15 mouse cellular contexts compared by ENCODE assay signal in the genomic region with DNA sequence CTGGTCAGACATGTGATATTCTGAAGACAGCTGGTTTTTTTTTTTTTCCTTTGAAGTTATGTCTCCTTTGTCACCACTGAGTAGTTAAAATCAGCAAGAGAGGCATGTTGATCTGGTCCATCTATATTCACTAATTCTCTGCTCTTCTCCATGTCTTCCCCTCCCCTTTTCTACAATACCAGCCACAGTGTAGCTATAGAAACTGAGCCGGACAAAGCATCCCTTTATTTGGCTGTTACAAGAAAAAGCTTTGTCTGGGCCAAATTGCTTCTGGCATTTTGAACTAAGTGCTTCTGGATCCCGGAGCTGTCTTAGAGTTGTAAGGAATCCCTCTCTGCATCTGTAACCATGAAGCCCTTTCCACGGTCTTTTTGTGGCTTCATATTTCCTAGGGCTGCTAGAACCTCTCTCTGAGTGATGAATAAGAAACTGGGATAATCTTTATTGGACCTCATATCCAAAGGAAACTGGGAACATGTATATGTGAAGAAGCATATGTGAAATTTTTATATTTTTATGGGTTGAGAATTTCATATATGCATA. TPM values are rescaled to one million over a fixed set of nuclear protein-coding genes. Genes with fewer than 3 reads are reported as not detected.
DNase-seq lines count a peak whose midpoint lies in the region; ATAC-seq and TF ChIP-seq lines count a peak whose summit lies in the region.
"Had no signal": no experiment of that assay in that cellular context is flagged by ENCODE, and none has a peak within 500 bp of the region (broad histone marks: within the 10 kb centered on the region; RNA-seq: fewer than 3 reads in every experiment).

No protein-coding gene starts in this region.

- peak; percentile 62 for ATAC-seq in embryonic facial prominence, embryonic 11.5 days (replicated peaks; ENCODE audit: insufficient number of reproducible peaks, low FRiP score, low TSS enrichment, low read depth)
- ATAC-seq in hindbrain, embryonic 13.5 days (ENCODE audit: low FRiP score): peak; percentile 69; the same call in 1 of the 2 replicates
- 0 out of 2 replicates have a peak, but pooled peaks have one; percentile 49 for ATAC-seq in midbrain, postnatal 0 days (ENCODE audit: low FRiP score)
- no peak for ATAC-seq in liver, embryonic 12.5 days
- ATAC-seq: activated CD4-positive, CD25-positive, alpha-beta regulatory T cell, adult 4 months had no signal

- 17% methylated on average over 3 of the region's 3 CpGs for WGBS in embryonic facial prominence, embryonic 11.5 days
- WGBS in embryonic facial prominence, embryonic 10.5 days: 19% methylated on average over 3 of the region's 3 CpGs
- WGBS in hindbrain, embryonic 13.5 days: 9% methylated on average over 3 of the region's 3 CpGs
- WGBS in midbrain, postnatal 0 days: 14% methylated on average over 3 of the region's 3 CpGs
- WGBS in liver, embryonic 12.5 days (ENCODE audit: insufficient replicate concordance): 65% methylated on average over 3 of the region's 3 CpGs

- H3K9ac ChIP-seq in embryonic facial prominence, embryonic 11.5 days (replicated peaks; ENCODE audit: low read length): no peak overlapping the region
- no peak overlapping the region for H3K9ac ChIP-seq in hindbrain, embryonic 13.5 days
- no peak overlapping the region for H3K9ac ChIP-seq in midbrain, postnatal 0 days (replicated peaks; ENCODE audit: low read length, poor library complexity, severe bottlenecking)
- H3K9ac ChIP-seq in liver, embryonic 12.5 days: no peak overlapping the region
- H3K9ac ChIP-seq: heart, embryonic 15.5 days had no signal

- no peaks in the 10 kb centered on the region for H3K36me3 ChIP-seq in embryonic facial prominence, embryonic 11.5 days (replicated peaks; ENCODE audit: control insufficient read depth, insufficient read depth, low read depth, low read length)
- H3K36me3 ChIP-seq in embryonic facial prominence, embryonic 10.5 days (replicated peaks): no peaks in the 10 kb centered on the region
- no peaks in the 10 kb centered on the region for H3K36me3 ChIP-seq in hindbrain, embryonic 13.5 days
- no peaks in the 10 kb centered on the region for H3K36me3 ChIP-seq in midbrain, postnatal 0 days (ENCODE audit: insufficient read depth, low read length)
- no peaks in the 10 kb centered on the region for H3K36me3 ChIP-seq in liver, embryonic 12.5 days
- H3K36me3 ChIP-seq: heart, embryonic 15.5 days had no signal

- no peak overlapping the region for H3K4me3 ChIP-seq in embryonic facial prominence, embryonic 11.5 days (ENCODE audit: low read depth, low read length)
- H3K4me3 ChIP-seq in embryonic facial prominence, embryonic 10.5 days: no peak overlapping the region
- no peak overlapping the region for H3K4me3 ChIP-seq in hindbrain, embryonic 13.5 days
- H3K4me3 ChIP-seq in midbrain, postnatal 0 days (ENCODE audit: low read depth, low read length): no peak overlapping the region
- H3K4me3 ChIP-seq in liver, embryonic 12.5 days: no peak overlapping the region
- H3K4me3 ChIP-seq: heart, embryonic 15.5 days had no signal

- H3K4me1 ChIP-seq in embryonic facial prominence, embryonic 11.5 days (ENCODE audit: control insufficient read depth, insufficient read depth, low read length): no peaks in the 10 kb centered on the region
- no peaks in the 10 kb centered on the region for H3K4me1 ChIP-seq in embryonic facial prominence, embryonic 10.5 days
- no peaks in the 10 kb centered on the region for H3K4me1 ChIP-seq in hindbrain, embryonic 13.5 days (replicated peaks)
- no peaks in the 10 kb centered on the region for H3K4me1 ChIP-seq in midbrain, postnatal 0 days (ENCODE audit: insufficient read depth, low read length)
- H3K4me1 ChIP-seq in liver, embryonic 12.5 days: no peaks in the 10 kb centered on the region
- H3K4me1 ChIP-seq: heart, embryonic 15.5 days had no signal

- H3K4me2 ChIP-seq in embryonic facial prominence, embryonic 11.5 days (ENCODE audit: low read depth, low read length): no peak overlapping the region
- no peak overlapping the region for H3K4me2 ChIP-seq in hindbrain, embryonic 13.5 days
- no peak overlapping the region for H3K4me2 ChIP-seq in midbrain, postnatal 0 days (ENCODE audit: low read depth, low read length, poor library complexity, severe bottlenecking)
- no peak overlapping the region for H3K4me2 ChIP-seq in liver, embryonic 12.5 days
- H3K4me2 ChIP-seq: heart, embryonic 15.5 days had no signal

- H3K9me3 ChIP-seq in embryonic facial prominence, embryonic 11.5 days (replicated peaks; ENCODE audit: control insufficient read depth, low read length): no peaks in the 10 kb centered on the region
- H3K9me3 ChIP-seq in embryonic facial prominence, embryonic 10.5 days: no peaks in the 10 kb centered on the region
- H3K9me3 ChIP-seq in hindbrain, embryonic 13.5 days: no peaks in the 10 kb centered on the region
- H3K9me3 ChIP-seq in midbrain, postnatal 0 days (ENCODE audit: low read length): no peaks in the 10 kb centered on the region
- no peaks in the 10 kb centered on the region for H3K9me3 ChIP-seq in liver, embryonic 12.5 days (replicated peaks)
- H3K9me3 ChIP-seq: heart, embryonic 15.5 days had no signal

- DNase-seq in embryonic facial prominence, embryonic 11.5 days (ENCODE audit: low spot score): peak; percentile 23
- DNase-seq in embryonic facial prominence, embryonic 10.5 days (ENCODE audit: low spot score): no peak
- DNase-seq in embryo, embryonic 9.5 days (ENCODE audit: extremely low spot score): peak; percentile 6
- peak; percentile 66 for DNase-seq in midbrain, postnatal 0 days (ENCODE audit: low spot score)
- no peak for DNase-seq in right cerebral cortex, postnatal 14 days
- DNase-seq in layer of hippocampus, adult 11-12 months (ENCODE audit: low spot score): no peak
- DNase-seq: gastrocnemius, postnatal 25 days; kidney, adult 11 months; liver; lung, postnatal 10 days had no signal

- H3K27me3 ChIP-seq in embryonic facial prominence, embryonic 11.5 days (ENCODE audit: control insufficient read depth, insufficient read depth, low read length): no peaks in the 10 kb centered on the region
- H3K27me3 ChIP-seq in embryonic facial prominence, embryonic 10.5 days (replicated peaks; ENCODE audit: low read depth, poor library complexity, severe bottlenecking): no peaks in the 10 kb centered on the region
- H3K27me3 ChIP-seq in hindbrain, embryonic 13.5 days: no peaks in the 10 kb centered on the region
- no peaks in the 10 kb centered on the region for H3K27me3 ChIP-seq in midbrain, postnatal 0 days (ENCODE audit: insufficient read depth, low read length)
- H3K27me3 ChIP-seq in liver, embryonic 12.5 days (replicated peaks): no peaks in the 10 kb centered on the region
- H3K27me3 ChIP-seq: heart, embryonic 15.5 days had no signal

- no peak for TF ChIP-seq CTCF in midbrain, postnatal 0 days (IDR thresholded peaks at IDR 0.05)

- no peak overlapping the region for H3K27ac ChIP-seq in embryonic facial prominence, embryonic 11.5 days (replicated peaks; ENCODE audit: low read depth, low read length)
- no peak overlapping the region for H3K27ac ChIP-seq in embryonic facial prominence, embryonic 10.5 days (replicated peaks)
- no peak overlapping the region for H3K27ac ChIP-seq in hindbrain, embryonic 13.5 days
- no peak overlapping the region for H3K27ac ChIP-seq in midbrain, postnatal 0 days (ENCODE audit: low read depth, low read length)
- H3K27ac ChIP-seq in liver, embryonic 12.5 days: no peak overlapping the region
- H3K27ac ChIP-seq: heart, embryonic 15.5 days had no signal

RNA-seq across cellular contexts. Expression of gene Btla, which starts 20.9 kb away (rescaled TPM):
- polyA plus RNA-seq in embryonic facial prominence, embryonic 11.5 days (2014; fragmentation: Nextera tagmentation; extraction: Ambion mirVana): 0.38 and 0.75 TPM in 2 replicates
- 0.16 and 0.32 TPM in 2 replicates for polyA plus RNA-seq in embryonic facial prominence, embryonic 10.5 days (2016; fragmentation: Nextera tagmentation; extraction: Ambion mirVana)
- 0.16 and 0.17 TPM in 2 replicates for polyA plus RNA-seq in hindbrain, embryonic 13.5 days (2015; fragmentation: Nextera tagmentation; extraction: Ambion mirVana)
- total RNA-seq in midbrain, postnatal 0 days (2014; rRNA removed): 0.52 TPM in 1 of 2 replicates, not detected in the other
- 0.12 and 0.21 TPM in 2 replicates for polyA plus RNA-seq in midbrain, postnatal 0 days (2015; fragmentation: Nextera tagmentation; extraction: Ambion mirVana)
- 0.36 and 0.44 TPM in 2 replicates for polyA plus RNA-seq in liver, embryonic 12.5 days (2016; fragmentation: Nextera tagmentation; extraction: Ambion mirVana)
- polyA plus RNA-seq: heart, embryonic 15.5 days; stomach, embryonic 14.5 days had no signal

Comparison
In these comparisons a context has a peak if more than half of its experiments do, and no peak if none do; other contexts are left out.
1. DNase-seq: peak in embryonic facial prominence, embryonic 11.5 days (single experiment), embryo, embryonic 9.5 days (single experiment) and midbrain, postnatal 0 days (single experiment); none in embryonic facial prominence, embryonic 10.5 days (single experiment), right cerebral cortex, postnatal 14 days (single experiment) and layer of hippocampus, adult 11-12 months (single experiment).